Mouse (Mus musculus): ENCODE measurements around the gene 4933411K16Rik. TPM values are rescaled to one million over a fixed set of nuclear protein-coding genes. Genes with fewer than 3 reads are reported as not detected.

Gene 4933411K16Rik
- polyA plus RNA-seq, 1 experiment from 2014 or later: not detected

DNA sequence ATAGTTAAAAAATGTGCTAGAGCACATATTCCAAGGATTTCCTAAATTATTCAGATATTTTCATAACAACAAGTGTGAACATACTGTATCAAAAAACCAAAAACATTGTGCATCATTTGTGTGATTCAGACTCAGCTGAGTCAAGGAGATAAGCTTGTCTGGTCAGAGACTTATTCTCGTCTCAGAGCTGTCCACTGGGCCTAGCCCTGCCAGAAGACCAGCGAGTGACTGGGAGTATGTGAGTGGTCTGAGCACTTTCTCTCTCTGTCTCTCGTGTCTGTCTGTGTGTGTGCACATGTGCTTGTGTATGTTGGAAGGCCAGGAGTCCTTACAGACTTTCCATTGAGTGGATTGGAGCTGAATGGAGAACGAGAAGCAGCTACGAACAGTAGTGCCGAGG, 37.0 kb upstream of the 4933411K16Rik start:
- no peaks in the 10 kb centered on the region for H3K9me3 ChIP-seq (replicated peaks; ENCODE audit: control insufficient read depth, low read length, poor library complexity, severe bottlenecking)
- H3K27me3 ChIP-seq (ENCODE audit: control insufficient read depth, insufficient read depth, low read depth, low read length): no peaks in the 10 kb centered on the region
- H3K9ac ChIP-seq (ENCODE audit: low read depth, low read length): no peak overlapping the region
- whole genome bisulfite sequencing: 79% methylated on average over 6 of the region's 6 CpGs
- H3K4me2 ChIP-seq (ENCODE audit: low read length): no peak overlapping the region
- no peaks in the 10 kb centered on the region for H3K4me1 ChIP-seq (ENCODE audit: control insufficient read depth, insufficient read depth, low read length)
- no peak for ATAC-seq
- H3K36me3 ChIP-seq (ENCODE audit: control insufficient read depth, insufficient read depth, low read length): no peaks in the 10 kb centered on the region
- H3K4me3 ChIP-seq (ENCODE audit: low read depth, low read length): no peak overlapping the region
- H3K27ac ChIP-seq (ENCODE audit: low read length): no peak overlapping the region

DNA sequence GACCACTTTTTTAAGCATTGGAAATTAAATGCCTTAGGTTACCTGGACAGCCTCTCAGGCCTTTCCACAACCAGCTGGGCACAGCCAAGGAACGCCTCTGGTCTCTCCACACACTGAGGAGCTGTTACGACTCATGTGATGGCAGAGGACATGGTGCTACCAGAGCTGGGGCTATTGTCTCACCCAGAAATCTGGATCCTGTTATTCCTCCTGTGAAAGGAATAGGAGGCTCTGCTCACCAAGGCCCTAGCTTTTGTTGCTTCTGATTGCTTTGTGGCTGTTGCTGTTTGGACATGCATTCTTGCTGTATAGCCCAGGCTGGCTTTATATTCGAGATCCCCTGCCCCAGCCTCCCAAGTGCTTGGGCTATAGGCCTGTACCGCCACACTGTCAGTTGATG, 35.8 kb upstream of the 4933411K16Rik start:
- WGBS: 70% methylated on average over 4 of the region's 4 CpGs
- Histone ChIP-seq H3K36me3 (ENCODE audit: control insufficient read depth, insufficient read depth, low read length) (no peaks in the 10 kb centered on the region), H3K4me1 (ENCODE audit: control insufficient read depth, insufficient read depth, low read length) (no peaks in the 10 kb centered on the region), H3K27me3 (ENCODE audit: control insufficient read depth, insufficient read depth, low read depth, low read length) (no peaks in the 10 kb centered on the region), H3K4me3 (ENCODE audit: low read depth, low read length) (no peak overlapping the region), H3K9me3 (replicated peaks; ENCODE audit: control insufficient read depth, low read length, poor library complexity, severe bottlenecking) (no peaks in the 10 kb centered on the region), H3K4me2 (ENCODE audit: low read length) (no peak overlapping the region), H3K27ac (ENCODE audit: low read length) (0 out of 2 replicates have a peak overlapping the region, but pooled peaks have one; percentile 28), H3K9ac (ENCODE audit: low read depth, low read length) (no peak overlapping the region)
- no peak for ATAC-seq

DNA sequence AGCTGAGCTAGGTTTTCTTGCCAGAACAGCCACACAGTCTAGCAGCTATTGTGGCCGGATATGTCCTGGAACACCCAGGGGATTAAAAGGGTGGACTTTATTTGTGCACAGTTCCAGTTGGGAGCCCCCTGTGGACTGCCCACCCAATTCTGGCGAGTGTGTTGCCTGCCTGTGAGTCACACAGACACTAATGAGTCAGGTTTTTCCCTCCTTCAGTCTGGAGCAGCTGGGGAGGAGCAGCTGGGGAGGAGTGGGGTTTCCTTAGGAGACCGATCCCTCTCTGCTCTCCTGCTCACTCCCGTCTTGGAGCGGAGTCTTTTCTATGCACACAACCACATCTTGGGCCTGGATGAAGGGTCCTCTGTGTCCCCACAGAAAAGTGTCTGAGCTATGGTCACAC, 35.2 kb upstream of the 4933411K16Rik start:
- Histone ChIP-seq H3K4me2 (ENCODE audit: low read length) (no peak overlapping the region), H3K36me3 (ENCODE audit: control insufficient read depth, insufficient read depth, low read length) (no peaks in the 10 kb centered on the region), H3K4me3 (ENCODE audit: low read depth, low read length) (no peak overlapping the region), H3K9ac (ENCODE audit: low read depth, low read length) (no peak overlapping the region), H3K4me1 (ENCODE audit: control insufficient read depth, insufficient read depth, low read length) (no peaks in the 10 kb centered on the region), H3K27me3 (ENCODE audit: control insufficient read depth, insufficient read depth, low read depth, low read length) (no peaks in the 10 kb centered on the region), H3K9me3 (replicated peaks; ENCODE audit: control insufficient read depth, low read length, poor library complexity, severe bottlenecking) (no peaks in the 10 kb centered on the region), H3K27ac (ENCODE audit: low read length) (peak overlapping the region; percentile 5; the same call in 1 of the 2 replicates)
- 60% methylated on average over 5 of the region's 5 CpGs for WGBS
- ATAC-seq: no peak

DNA sequence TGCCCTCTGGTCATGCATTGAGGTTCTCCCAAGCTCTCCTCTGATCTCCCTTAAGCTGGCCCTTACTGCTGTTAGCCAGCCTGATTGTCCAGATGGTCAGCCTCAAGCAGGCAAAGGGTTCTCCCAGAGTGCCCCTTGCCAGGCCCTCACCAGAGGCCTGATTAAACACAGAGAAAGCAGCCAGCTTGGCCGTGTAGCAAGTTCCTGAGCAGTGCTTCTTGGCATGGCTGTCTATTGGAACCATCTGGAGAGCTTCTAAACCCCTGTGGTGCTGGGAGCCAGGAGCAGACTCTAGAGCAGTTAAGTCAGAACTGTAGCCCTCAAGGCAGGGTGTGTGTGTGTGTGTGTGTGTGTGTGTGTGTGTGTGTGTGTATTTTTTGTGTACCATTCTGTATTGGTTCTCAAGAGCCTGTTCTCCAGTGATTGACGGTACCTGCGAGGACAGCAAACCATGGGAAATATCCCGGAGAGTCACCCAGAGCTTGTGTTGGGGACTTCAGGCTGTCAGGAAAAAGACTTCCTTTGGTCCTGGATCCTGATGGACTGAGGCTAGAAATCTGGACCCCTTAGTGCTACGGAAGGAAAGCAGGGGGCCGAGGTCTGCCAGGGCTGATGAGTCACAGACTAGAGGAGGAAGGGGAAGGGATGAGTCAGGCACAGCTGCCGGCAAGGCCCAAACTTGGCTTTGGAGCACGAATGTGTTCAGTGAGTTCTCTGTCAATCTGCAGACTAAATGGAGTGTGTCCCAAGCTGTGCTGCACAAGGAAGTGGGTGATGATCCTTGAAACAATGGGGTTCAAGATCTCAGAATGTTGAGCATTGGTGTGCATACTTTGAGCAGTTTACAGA, 34.4 kb upstream of the 4933411K16Rik start:
- no peaks in the 10 kb centered on the region for H3K27me3 ChIP-seq (ENCODE audit: control insufficient read depth, insufficient read depth, low read depth, low read length)
- 83% methylated on average over 8 of the region's 8 CpGs for WGBS
- no peak overlapping the region for H3K4me3 ChIP-seq (ENCODE audit: low read depth, low read length)
- no peak for ATAC-seq
- no peak overlapping the region for H3K4me2 ChIP-seq (ENCODE audit: low read length)
- no peaks in the 10 kb centered on the region for H3K4me1 ChIP-seq (ENCODE audit: control insufficient read depth, insufficient read depth, low read length)
- H3K9ac ChIP-seq (ENCODE audit: low read depth, low read length): no peak overlapping the region
- H3K27ac ChIP-seq (ENCODE audit: low read length): peak overlapping the region; percentile 5; the same call in 1 of the 2 replicates
- H3K9me3 ChIP-seq (replicated peaks; ENCODE audit: control insufficient read depth, low read length, poor library complexity, severe bottlenecking): no peaks in the 10 kb centered on the region
- no peaks in the 10 kb centered on the region for H3K36me3 ChIP-seq (ENCODE audit: control insufficient read depth, insufficient read depth, low read length)

DNA sequence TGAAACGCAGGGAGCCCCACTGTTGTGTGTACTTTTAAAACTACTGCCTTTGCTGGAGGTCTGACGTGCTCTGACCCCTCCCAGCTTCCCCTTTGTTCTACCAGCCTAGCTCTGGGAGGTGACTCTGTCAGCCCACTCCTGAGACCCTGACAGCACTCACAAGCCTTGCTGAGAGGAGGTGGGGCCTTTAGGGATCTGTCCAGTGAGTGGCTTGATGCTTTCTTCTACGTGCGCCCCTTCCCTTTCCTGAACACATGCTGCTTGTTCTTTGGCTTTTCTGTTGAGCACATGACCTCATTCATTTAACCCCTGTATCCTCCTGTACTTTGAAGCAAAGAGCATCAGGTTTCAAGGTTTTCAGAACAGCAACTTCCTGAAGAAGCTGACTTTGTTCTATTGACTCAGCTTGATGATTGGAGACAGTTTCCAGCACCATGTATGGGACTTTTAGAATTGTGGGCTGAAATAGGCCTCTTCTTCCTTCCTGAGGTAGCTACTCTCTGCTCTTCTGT, 33.0 kb upstream of the 4933411K16Rik start:
- Histone ChIP-seq H3K27ac (ENCODE audit: low read length) (no peak overlapping the region), H3K4me2 (ENCODE audit: low read length) (no peak overlapping the region), H3K9me3 (replicated peaks; ENCODE audit: control insufficient read depth, low read length, poor library complexity, severe bottlenecking) (no peaks in the 10 kb centered on the region), H3K9ac (ENCODE audit: low read depth, low read length) (no peak overlapping the region), H3K4me1 (ENCODE audit: control insufficient read depth, insufficient read depth, low read length) (no peaks in the 10 kb centered on the region), H3K4me3 (ENCODE audit: low read depth, low read length) (no peak overlapping the region), H3K27me3 (ENCODE audit: control insufficient read depth, insufficient read depth, low read depth, low read length) (no peaks in the 10 kb centered on the region), H3K36me3 (ENCODE audit: control insufficient read depth, insufficient read depth, low read length) (no peaks in the 10 kb centered on the region)
- 37% methylated on average over 4 of the region's 4 CpGs for WGBS
- no peak for ATAC-seq

DNA sequence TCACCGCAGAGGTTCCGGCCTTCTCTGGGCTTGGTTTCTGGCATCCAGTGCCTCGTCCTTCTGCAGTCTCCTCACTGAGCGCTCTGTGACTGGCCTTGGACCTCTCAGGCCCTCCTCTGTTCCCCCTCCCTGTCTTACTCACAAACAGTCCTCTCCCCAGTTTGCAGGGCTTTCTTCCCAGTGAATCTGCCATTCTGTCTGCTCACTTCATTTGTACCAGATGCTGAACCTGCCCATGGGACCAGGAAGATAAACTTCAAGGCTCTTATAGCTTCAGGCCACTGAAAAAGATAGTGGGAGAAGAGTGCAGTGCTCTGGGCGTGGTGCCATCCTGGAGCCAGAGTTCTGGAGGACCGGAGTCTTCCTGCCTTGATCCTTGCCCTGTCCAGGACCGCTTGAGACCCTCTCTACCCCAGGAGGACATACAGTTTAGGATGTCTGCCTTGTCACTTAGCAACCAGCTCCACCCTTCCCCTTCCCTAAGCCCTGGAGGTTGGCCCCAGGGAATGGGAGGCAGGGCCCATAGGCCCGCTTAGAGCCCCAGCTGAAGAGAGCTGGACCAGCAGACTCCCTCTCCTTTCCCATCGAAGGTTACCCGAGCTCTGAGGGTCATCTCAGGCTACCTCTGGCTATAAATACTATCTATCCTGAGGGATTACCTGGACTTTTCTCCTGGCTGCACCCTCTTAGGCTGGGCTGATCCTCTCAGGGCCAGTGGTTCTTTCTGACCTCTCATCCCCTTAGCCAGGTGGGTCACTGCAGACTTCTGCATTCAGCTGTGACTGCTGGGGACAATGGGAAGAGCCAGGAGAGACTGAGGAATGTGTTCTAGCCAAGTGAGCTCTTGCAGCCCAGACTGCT, 30.1 kb upstream of the 4933411K16Rik start:
- H3K4me2 ChIP-seq (ENCODE audit: low read length): no peak overlapping the region
- H3K9me3 ChIP-seq (replicated peaks; ENCODE audit: control insufficient read depth, low read length, poor library complexity, severe bottlenecking): no peaks in the 10 kb centered on the region
- no peak overlapping the region for H3K4me3 ChIP-seq (ENCODE audit: low read depth, low read length)
- no peak overlapping the region for H3K27ac ChIP-seq (ENCODE audit: low read length)
- no peak overlapping the region for H3K9ac ChIP-seq (ENCODE audit: low read depth, low read length)
- no peaks in the 10 kb centered on the region for H3K4me1 ChIP-seq (ENCODE audit: control insufficient read depth, insufficient read depth, low read length)
- no peak for ATAC-seq
- 57% methylated on average over 10 of the region's 10 CpGs for WGBS
- H3K27me3 ChIP-seq (ENCODE audit: control insufficient read depth, insufficient read depth, low read depth, low read length): no peaks in the 10 kb centered on the region
- H3K36me3 ChIP-seq (ENCODE audit: control insufficient read depth, insufficient read depth, low read length): no peaks in the 10 kb centered on the region

DNA sequence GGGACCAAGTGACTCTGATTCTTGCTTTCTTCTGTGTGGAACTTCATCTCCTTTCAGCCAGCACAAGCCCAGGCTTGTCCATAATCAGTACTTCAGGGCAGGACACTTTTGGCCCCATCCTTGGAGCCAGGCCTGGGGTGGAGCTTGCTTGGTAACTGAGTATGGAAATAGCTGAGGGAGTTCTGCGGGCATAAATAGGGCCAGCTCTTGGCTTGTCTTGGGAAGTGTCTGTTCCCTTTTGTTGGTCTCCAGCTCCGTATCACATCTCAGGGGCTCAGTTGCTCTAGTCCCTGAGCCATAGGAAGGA, 29.6 kb upstream of the 4933411K16Rik start:
- H3K9me3 ChIP-seq (replicated peaks; ENCODE audit: control insufficient read depth, low read length, poor library complexity, severe bottlenecking): no peaks in the 10 kb centered on the region
- 68% methylated on average over 2 of the region's 2 CpGs for WGBS

DNA sequence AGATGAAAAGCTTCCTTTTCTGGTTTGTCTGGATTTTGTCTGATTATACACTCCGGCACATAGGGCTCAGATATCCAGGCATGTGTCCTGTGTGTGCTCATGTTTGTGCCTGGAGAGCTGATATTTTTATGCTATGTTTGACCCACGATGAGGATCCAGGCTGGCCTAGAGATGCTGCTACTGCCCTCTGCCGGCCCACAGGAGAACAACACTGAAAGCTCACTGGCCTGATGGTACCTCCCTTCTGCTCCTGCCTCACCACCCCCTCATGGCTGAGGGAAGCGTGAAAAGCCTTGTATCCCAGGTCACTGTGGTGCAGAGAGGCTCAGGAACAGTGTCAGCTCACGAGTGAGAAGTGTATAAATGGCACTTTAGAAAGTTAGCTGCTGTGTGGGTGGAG, 25.9 kb upstream of the 4933411K16Rik start:
- Histone ChIP-seq H3K27me3 (ENCODE audit: control insufficient read depth, insufficient read depth, low read depth, low read length) (no peaks in the 10 kb centered on the region), H3K36me3 (ENCODE audit: control insufficient read depth, insufficient read depth, low read length) (no peaks in the 10 kb centered on the region), H3K4me1 (ENCODE audit: control insufficient read depth, insufficient read depth, low read length) (no peaks in the 10 kb centered on the region), H3K4me2 (ENCODE audit: low read length) (no peak overlapping the region), H3K9me3 (replicated peaks; ENCODE audit: control insufficient read depth, low read length, poor library complexity, severe bottlenecking) (no peaks in the 10 kb centered on the region), H3K4me3 (ENCODE audit: low read depth, low read length) (no peak overlapping the region), H3K9ac (ENCODE audit: low read depth, low read length) (no peak overlapping the region), H3K27ac (ENCODE audit: low read length) (no peak overlapping the region)
- 8% methylated on average over 5 of the region's 5 CpGs for WGBS
- ATAC-seq: peak; percentile 67

More for the DNA sequence above, 29.6 kb upstream of the 4933411K16Rik start:
- Histone ChIP-seq H3K27ac (ENCODE audit: low read length) (no peak overlapping the region), H3K4me1 (ENCODE audit: control insufficient read depth, insufficient read depth, low read length) (no peaks in the 10 kb centered on the region), H3K4me2 (ENCODE audit: low read length) (no peak overlapping the region), H3K9ac (ENCODE audit: low read depth, low read length) (no peak overlapping the region), H3K36me3 (ENCODE audit: control insufficient read depth, insufficient read depth, low read length) (no peaks in the 10 kb centered on the region), H3K27me3 (ENCODE audit: control insufficient read depth, insufficient read depth, low read depth, low read length) (no peaks in the 10 kb centered on the region), H3K4me3 (ENCODE audit: low read depth, low read length) (no peak overlapping the region)
- ATAC-seq: no peak

DNA sequence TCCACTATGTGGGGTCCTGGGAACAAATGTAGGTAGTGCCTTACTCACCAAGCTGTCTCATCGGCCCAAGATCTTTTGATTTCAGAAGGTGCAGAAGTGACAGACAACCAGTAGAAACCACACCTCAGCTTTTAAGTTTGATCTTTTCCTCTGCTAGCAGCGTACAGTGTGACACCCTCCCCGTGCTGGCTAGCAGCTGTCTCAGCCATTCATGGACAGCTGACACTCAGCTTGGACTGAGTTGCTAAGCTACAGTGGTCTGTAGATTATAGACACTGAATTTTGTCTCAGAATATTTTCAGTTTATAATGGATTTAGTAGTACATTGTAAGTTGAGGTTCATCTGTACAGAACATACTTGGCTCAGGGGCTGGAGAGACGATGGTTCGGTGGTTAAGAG, 20.9 kb upstream of the 4933411K16Rik start:
- H3K36me3 ChIP-seq (ENCODE audit: control insufficient read depth, insufficient read depth, low read length): no peaks in the 10 kb centered on the region
- peaks cover 2% of the 10 kb centered on the region; the same call in 1 of the 2 replicates for H3K4me1 ChIP-seq (ENCODE audit: control insufficient read depth, insufficient read depth, low read length)
- H3K27ac ChIP-seq (ENCODE audit: low read length): no peak overlapping the region
- no peaks in the 10 kb centered on the region for H3K27me3 ChIP-seq (ENCODE audit: control insufficient read depth, insufficient read depth, low read depth, low read length)
- WGBS: 87% methylated on average over 5 of the region's 5 CpGs
- H3K4me2 ChIP-seq (ENCODE audit: low read length): no peak overlapping the region
- H3K9me3 ChIP-seq (replicated peaks; ENCODE audit: control insufficient read depth, low read length, poor library complexity, severe bottlenecking): no peaks in the 10 kb centered on the region
- ATAC-seq: no peak
- H3K9ac ChIP-seq (ENCODE audit: low read depth, low read length): no peak overlapping the region
- H3K4me3 ChIP-seq (ENCODE audit: low read depth, low read length): no peak overlapping the region
